Mouse (Mus musculus): ENCODE results near the gene Fbln5. TPM values are rescaled to one million over a fixed set of nuclear protein-coding genes. Genes with fewer than 3 reads are reported as not detected.

Fbln5 gene
- total RNA-seq, 2 experiments from 2014 or later, result 67.9 to 72.8 TPM

GRCm38 (mm10) chr12:101764870-101765269 lies 54.0 kb downstream of the Fbln5 start:
- DNase-seq, result no peak

- no peak for DNase-seq
Observed at GRCm38 (mm10) chr12:101763065-101763464, 55.8 kb downstream of the Fbln5 start.

GRCm38 (mm10) chr12:101762054-101762453 lies 56.8 kb downstream of the Fbln5 start:
- peak in 1 of 2 experiments; percentile 31 for DNase-seq

- DNase-seq, result no peak
Observed at GRCm38 (mm10) chr12:101759440-101760045, 59.3 kb downstream of the Fbln5 start.

- DNase-seq, result no peak
Observed at GRCm38 (mm10) chr12:101758698-101759097, 60.2 kb downstream of the Fbln5 start.

GRCm38 (mm10) chr12:101742375-101742774 lies 76.5 kb downstream of the Fbln5 start:
- DNase-seq, result no peak

GRCm38 (mm10) chr12:101740486-101740885 lies 78.4 kb downstream of the Fbln5 start:
- DNase-seq, result no peak

GRCm38 (mm10) chr12:101740045-101740444 lies 78.8 kb downstream of the Fbln5 start:
- DNase-seq, result peak in 1 of 2 experiments; percentile 4

GRCm38 (mm10) chr12:101718755-101719150 lies 100.1 kb downstream of the Fbln5 start:
- peak; percentile 44 to 48 for DNase-seq

- DNase-seq, result peak; percentile 84 to 86
Observed at GRCm38 (mm10) chr12:101718054-101718754, 100.7 kb downstream of the Fbln5 start, which contains the start of gene Tc2n. Gene Tc2n (minus strand): TSS chr12:101718523.

GRCm38 (mm10) chr12:101699176-101699575 lies 119.7 kb downstream of the Fbln5 start:
- no peak for DNase-seq

Other genes starting within 250 kb of the Fbln5 start
- under 1 TPM; 0.83 to 0.86 TPM for gene Tc2n, start 100.5 kb downstream of the Fbln5 start, total RNA-seq (2021)
- gene Trip11, start 94.2 kb upstream of the Fbln5 start, total RNA-seq (2021), result 10 to 100 TPM; 36.9 to 39.9 TPM
- gene Atxn3, start 139.2 kb upstream of the Fbln5 start, total RNA-seq (2021), result 10 to 100 TPM; 20.0 to 22.5 TPM
- 10 to 100 TPM; 36.3 to 41.6 TPM for gene Cpsf2, start 156.9 kb upstream of the Fbln5 start, total RNA-seq (2021)

Data from adrenal gland, postnatal 36 days (tissue).